Mouse (Mus musculus): ENCODE measurements around the gene Gm49450. TPM values are rescaled to one million over a fixed set of nuclear protein-coding genes. Genes with fewer than 3 reads are reported as not detected.

The Gm49450 gene
- polyA plus RNA-seq (2014; fragmentation: Nextera tagmentation; extraction: Ambion mirVana): not detected in 2 replicates

DNA sequence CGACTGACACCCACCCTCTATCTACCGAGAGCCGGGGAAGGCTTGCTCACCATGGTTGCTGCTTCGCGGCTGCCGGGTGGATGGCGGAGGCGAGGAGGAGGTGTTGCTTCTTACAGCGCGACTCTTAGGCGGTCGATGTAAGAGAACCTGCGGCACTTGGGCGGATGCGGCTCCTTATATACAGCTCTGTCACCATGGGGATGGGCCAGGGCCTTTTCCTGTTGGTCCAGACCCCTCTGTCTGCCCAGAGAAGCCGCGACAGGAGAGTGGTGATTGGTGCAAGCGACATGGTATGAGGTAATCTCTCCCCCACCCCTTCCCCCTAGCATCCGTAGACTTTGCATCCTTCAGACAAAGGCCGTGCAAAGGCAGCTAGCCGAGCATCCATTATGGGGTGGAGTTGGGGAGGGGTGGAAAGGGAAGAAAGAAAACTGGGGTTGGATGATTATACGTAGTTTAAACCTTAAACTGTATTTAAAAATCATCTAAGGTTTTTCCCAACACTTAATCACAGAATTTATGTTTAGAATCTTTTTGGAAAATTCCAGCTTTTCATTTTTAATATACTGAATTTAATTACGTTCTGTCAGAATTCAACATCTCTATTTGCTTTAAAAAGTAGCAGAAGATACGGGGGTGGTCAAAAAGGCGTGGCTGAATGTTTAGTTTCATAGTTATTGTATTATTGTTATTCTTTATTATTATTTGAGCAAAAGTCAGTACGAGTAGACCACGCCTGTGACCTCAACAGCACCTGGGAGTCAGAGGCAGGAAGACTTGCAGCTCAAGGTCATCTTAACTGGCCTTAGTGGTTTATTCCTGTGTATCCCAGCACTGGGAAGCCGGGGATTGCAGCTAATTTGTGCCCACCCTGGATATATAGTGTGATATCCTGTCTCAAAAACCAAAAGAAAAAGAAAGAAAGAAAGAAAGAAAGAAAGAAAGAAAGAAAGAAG, at the start of gene Gm49450, which contains the start of gene Tuba1a:
TSS of gene Gm49450 (minus strand) at position 151 of the 956 bp plus-strand sequence.
TSS of gene Tuba1a (minus strand) at position 303 of the 956 bp plus-strand sequence.
- WGBS: 6% methylated on average over 28 of the region's 28 CpGs
- Histone ChIP-seq H3K27me3 (ENCODE audit: control insufficient read depth, insufficient read depth, low read length) (no peaks in the 10 kb centered on the region), H3K9ac (replicated peaks; ENCODE audit: low read depth, low read length) (peak within 1 kb of the TSS; percentile 63), H3K27ac (ENCODE audit: low read length) (peak within 1 kb of the TSS; percentile 91), H3K4me1 (ENCODE audit: control insufficient read depth, insufficient read depth, low read length) (no peaks in the 10 kb centered on the region), H3K9me3 (ENCODE audit: control insufficient read depth, low read depth, low read length) (no peaks in the 10 kb centered on the region), H3K4me3 (ENCODE audit: low read depth, low read length) (peak within 1 kb of the TSS; percentile 66), H3K36me3 (ENCODE audit: control insufficient read depth, insufficient read depth, low read length) (no peaks in the 10 kb centered on the region; the same call in 1 of the 2 replicates), H3K4me2 (replicated peaks; ENCODE audit: low read depth, low read length) (peak within 1 kb of the TSS; percentile 61)
- ATAC-seq (ENCODE audit: insufficient number of reproducible peaks, insufficient read depth, low FRiP score, low read depth): peak; percentile 98

DNA sequence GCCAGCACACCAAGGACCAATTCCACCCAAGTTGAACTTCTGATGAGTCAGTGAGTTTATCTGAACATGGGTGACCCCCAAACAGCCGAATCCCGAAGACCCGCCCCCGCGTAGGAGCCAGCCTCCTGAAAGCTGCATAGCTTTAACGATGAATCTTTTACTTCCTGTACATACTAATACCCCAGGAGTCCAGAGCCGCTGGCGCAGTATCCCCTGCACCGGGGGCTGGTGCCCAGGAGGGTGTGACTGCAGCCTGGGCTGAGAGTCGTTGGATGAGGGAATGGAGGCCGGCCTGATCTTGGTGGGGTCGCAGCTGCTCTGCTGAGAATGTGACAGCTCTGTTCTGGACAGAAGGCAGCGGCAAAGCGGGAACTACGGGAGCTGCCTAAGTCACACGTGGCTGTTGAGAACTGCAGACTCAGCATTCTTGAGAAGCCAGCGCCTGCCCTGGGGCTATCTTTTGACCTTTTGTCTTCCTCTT, 48.1 kb upstream of the Gm49450 start:
- Histone ChIP-seq H3K27ac (ENCODE audit: low read length) (no peak overlapping the region; the same call in 1 of the 2 replicates), H3K27me3 (ENCODE audit: control insufficient read depth, insufficient read depth, low read length) (peaks cover 3% of the 10 kb centered on the region; the same call in 1 of the 2 replicates), H3K4me3 (ENCODE audit: low read depth, low read length) (no peak overlapping the region), H3K9me3 (ENCODE audit: control insufficient read depth, low read depth, low read length) (no peaks in the 10 kb centered on the region), H3K9ac (replicated peaks; ENCODE audit: low read depth, low read length) (no peak overlapping the region; the same call in 1 of the 2 replicates), H3K4me2 (replicated peaks; ENCODE audit: low read depth, low read length) (peak overlapping the region; percentile 48), H3K4me1 (ENCODE audit: control insufficient read depth, insufficient read depth, low read length) (peaks cover 7% of the 10 kb centered on the region; the same call in 1 of the 2 replicates), H3K36me3 (ENCODE audit: control insufficient read depth, insufficient read depth, low read length) (no peaks in the 10 kb centered on the region)
- WGBS: 9% methylated on average over 17 of the region's 17 CpGs
- 0 out of 2 replicates have a peak, but pooled peaks have one; percentile 47 for ATAC-seq (ENCODE audit: insufficient number of reproducible peaks, insufficient read depth, low FRiP score, low read depth)

DNA sequence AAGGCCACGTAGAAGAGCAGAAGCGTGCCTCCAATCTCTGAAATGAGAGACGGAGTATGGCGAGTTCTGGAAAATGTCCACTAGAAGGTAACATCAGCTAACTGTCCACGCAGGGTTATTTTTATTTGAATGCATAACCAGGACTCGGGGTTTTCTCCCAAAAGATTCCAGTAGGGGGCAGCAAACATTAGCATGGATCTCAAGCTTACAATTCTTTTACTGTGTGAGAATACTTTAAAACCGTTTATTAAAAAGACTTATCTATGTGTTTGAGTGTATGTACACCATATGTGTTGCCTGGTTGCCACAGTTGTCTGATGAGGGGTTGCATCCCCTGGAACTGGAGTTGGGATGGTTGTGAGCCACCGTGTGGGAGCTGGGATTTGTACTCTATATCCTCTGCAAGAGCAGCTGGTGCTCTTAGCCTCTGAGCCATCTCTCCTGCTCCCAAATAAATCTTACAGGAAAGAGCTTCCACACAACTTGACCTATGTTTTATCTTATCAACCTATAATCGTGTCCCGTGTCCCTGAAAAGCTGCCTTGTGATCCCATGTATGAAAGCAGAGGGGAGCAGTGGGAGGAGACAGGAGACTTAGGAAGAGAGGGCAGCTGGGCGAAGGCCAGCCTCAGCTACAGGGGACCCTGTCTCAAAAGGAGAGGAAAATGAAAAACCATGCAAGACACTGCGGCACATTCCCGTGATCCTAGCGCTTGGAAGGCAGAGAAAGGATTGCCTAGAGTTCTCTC, 47.4 kb upstream of the Gm49450 start:
- no peak overlapping the region for H3K4me3 ChIP-seq (ENCODE audit: low read depth, low read length)
- no peak overlapping the region for H3K9ac ChIP-seq (replicated peaks; ENCODE audit: low read depth, low read length)
- no peaks in the 10 kb centered on the region for H3K36me3 ChIP-seq (ENCODE audit: control insufficient read depth, insufficient read depth, low read length)
- H3K9me3 ChIP-seq (ENCODE audit: control insufficient read depth, low read depth, low read length): no peaks in the 10 kb centered on the region
- H3K27ac ChIP-seq (ENCODE audit: low read length): 0 out of 2 replicates have a peak overlapping the region, but pooled peaks have one; percentile 33
- 32% methylated on average over 14 of the region's 14 CpGs for WGBS
- no peak for ATAC-seq (ENCODE audit: insufficient number of reproducible peaks, insufficient read depth, low FRiP score, low read depth)
- H3K4me1 ChIP-seq (ENCODE audit: control insufficient read depth, insufficient read depth, low read length): peaks cover 7% of the 10 kb centered on the region; the same call in 1 of the 2 replicates
- peaks cover 3% of the 10 kb centered on the region; the same call in 1 of the 2 replicates for H3K27me3 ChIP-seq (ENCODE audit: control insufficient read depth, insufficient read depth, low read length)
- peak overlapping the region; percentile 48; the same call in 1 of the 2 replicates for H3K4me2 ChIP-seq (replicated peaks; ENCODE audit: low read depth, low read length)

DNA sequence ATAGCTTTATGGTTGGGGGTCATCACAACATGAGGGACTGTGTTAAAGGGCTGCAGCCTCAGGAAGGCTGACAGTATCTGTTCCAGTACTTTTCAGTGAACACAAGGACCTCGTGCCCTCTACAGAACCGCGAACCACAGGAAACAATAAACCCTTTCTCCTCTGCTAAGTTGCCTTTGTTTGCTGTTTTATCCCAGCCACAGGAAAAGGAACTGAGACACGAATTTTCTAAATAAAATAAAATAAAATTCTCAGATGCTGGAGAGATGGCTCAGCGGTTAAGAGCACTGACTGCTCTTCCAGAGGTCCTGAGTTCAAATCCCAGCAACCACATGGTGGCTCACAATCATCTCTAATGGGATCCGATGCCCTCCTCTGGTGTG, 45.4 kb upstream of the Gm49450 start:
- 49% methylated on average over 6 of the region's 6 CpGs for WGBS
- Histone ChIP-seq H3K4me2 (replicated peaks; ENCODE audit: low read depth, low read length) (no peak overlapping the region), H3K4me1 (ENCODE audit: control insufficient read depth, insufficient read depth, low read length) (peaks cover 7% of the 10 kb centered on the region; the same call in 1 of the 2 replicates), H3K4me3 (ENCODE audit: low read depth, low read length) (no peak overlapping the region), H3K9ac (replicated peaks; ENCODE audit: low read depth, low read length) (no peak overlapping the region), H3K9me3 (ENCODE audit: control insufficient read depth, low read depth, low read length) (no peaks in the 10 kb centered on the region), H3K36me3 (ENCODE audit: control insufficient read depth, insufficient read depth, low read length) (no peaks in the 10 kb centered on the region), H3K27ac (ENCODE audit: low read length) (no peak overlapping the region), H3K27me3 (ENCODE audit: control insufficient read depth, insufficient read depth, low read length) (peaks cover 3% of the 10 kb centered on the region; the same call in 1 of the 2 replicates)
- ATAC-seq (ENCODE audit: insufficient number of reproducible peaks, insufficient read depth, low FRiP score, low read depth): no peak

DNA sequence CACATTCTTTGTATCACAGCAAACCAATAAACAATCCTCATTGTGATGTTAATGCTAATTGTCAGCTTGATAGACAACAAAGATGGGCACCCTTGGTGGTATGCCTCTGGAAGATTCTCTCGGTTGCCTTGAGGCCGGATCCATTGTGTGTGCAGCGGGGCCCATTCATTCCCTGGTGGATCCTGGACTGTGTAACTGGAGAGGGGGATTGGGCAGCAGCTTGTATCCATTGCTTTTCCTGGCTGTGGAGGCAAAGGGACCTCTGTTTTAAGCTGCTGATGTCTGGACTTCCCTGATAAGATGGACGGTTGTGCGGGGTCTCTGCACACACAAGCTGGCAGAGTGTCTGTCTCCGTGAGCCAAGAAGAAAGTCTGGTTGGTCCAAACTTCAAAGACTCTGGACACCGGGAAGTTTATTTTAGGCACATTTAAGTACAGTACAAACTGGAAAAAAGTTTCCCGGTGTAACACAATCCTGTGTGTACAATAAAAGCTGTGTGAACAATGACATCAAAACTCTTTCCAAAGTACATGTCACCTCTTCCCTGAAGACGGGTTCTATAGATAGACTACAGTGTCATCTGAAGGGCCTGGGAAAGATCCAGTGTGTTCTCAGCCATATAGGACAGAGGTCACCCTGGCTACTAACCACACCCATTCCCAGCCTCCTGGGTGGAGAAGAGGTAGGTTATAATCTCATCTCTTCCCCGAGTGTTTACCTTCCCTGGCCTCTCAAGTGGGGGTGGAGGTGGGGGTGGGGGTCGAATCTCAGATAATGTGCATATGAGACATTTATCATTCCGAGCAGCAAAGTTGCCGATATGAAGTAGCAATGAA, 44.8 kb upstream of the Gm49450 start:
- H3K9me3 ChIP-seq (ENCODE audit: control insufficient read depth, low read depth, low read length): no peaks in the 10 kb centered on the region
- no peak for ATAC-seq (ENCODE audit: insufficient number of reproducible peaks, insufficient read depth, low FRiP score, low read depth)
- no peak overlapping the region for H3K4me3 ChIP-seq (ENCODE audit: low read depth, low read length)
- no peak overlapping the region for H3K4me2 ChIP-seq (replicated peaks; ENCODE audit: low read depth, low read length)
- peaks cover 3% of the 10 kb centered on the region; the same call in 1 of the 2 replicates for H3K27me3 ChIP-seq (ENCODE audit: control insufficient read depth, insufficient read depth, low read length)
- peaks cover 10% of the 10 kb centered on the region; the same call in 1 of the 2 replicates for H3K4me1 ChIP-seq (ENCODE audit: control insufficient read depth, insufficient read depth, low read length)
- H3K9ac ChIP-seq (replicated peaks; ENCODE audit: low read depth, low read length): no peak overlapping the region
- no peaks in the 10 kb centered on the region for H3K36me3 ChIP-seq (ENCODE audit: control insufficient read depth, insufficient read depth, low read length)
- no peak overlapping the region for H3K27ac ChIP-seq (ENCODE audit: low read length)
- 34% methylated on average over 13 of the region's 13 CpGs for WGBS

DNA sequence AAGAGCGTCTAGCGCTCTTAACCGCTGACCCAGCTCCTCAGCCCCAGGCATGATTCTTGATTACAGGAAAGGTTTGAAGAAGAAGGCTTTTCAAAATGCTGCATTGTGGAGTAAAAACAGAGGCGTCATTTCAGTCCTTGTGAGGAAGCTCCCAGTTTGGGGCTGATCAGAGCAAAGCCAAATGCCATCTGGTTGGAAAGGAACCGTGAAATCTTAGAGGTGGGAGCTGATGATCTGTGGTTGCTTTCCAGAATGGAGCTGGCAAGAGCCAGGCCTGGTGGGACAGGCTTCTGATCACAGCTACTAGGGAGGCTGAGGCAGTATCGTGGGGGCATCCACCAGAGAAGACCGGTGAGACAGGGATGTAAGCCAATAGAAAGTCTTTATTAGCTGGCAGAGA, 43.5 kb upstream of the Gm49450 start:
- no peak overlapping the region for H3K9ac ChIP-seq (replicated peaks; ENCODE audit: low read depth, low read length)
- 78% methylated on average over 7 of the region's 7 CpGs for WGBS
- H3K4me1 ChIP-seq (ENCODE audit: control insufficient read depth, insufficient read depth, low read length): peaks cover 14% of the 10 kb centered on the region
- no peak overlapping the region for H3K4me3 ChIP-seq (ENCODE audit: low read depth, low read length)
- no peaks in the 10 kb centered on the region for H3K27me3 ChIP-seq (ENCODE audit: control insufficient read depth, insufficient read depth, low read length)
- no peaks in the 10 kb centered on the region for H3K9me3 ChIP-seq (ENCODE audit: control insufficient read depth, low read depth, low read length)
- H3K27ac ChIP-seq (ENCODE audit: low read length): no peak overlapping the region
- ATAC-seq (ENCODE audit: insufficient number of reproducible peaks, insufficient read depth, low FRiP score, low read depth): no peak
- no peak overlapping the region for H3K4me2 ChIP-seq (replicated peaks; ENCODE audit: low read depth, low read length)
- no peaks in the 10 kb centered on the region for H3K36me3 ChIP-seq (ENCODE audit: control insufficient read depth, insufficient read depth, low read length)

DNA sequence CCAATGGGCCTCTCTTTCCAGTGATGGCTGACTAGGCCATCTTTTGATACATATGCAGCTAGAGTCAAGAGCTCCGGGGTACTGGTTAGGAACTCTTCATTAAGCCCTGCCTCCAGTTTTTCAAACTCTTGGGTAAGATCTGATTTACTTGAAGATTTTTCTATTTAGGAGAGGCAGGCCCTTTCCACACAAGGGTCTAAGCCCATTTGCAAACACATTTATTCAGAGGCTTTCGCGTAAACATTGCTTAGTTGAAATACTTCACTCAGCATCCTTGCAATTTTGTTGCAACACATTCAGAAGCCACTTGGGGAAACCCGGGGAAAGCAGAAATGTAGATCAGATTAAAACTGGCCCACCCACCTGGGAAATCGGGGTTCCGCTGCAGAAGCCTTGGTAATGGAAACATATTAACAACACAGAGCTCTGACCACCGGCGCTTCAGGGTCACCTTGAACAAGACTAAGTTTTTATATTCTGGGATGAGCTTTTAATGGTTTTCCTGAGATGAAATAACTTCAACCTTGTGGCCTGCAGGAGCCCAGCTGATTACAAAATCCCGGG, 41.7 kb upstream of the Gm49450 start:
- H3K27ac ChIP-seq (ENCODE audit: low read length): no peak overlapping the region
- H3K4me2 ChIP-seq (replicated peaks; ENCODE audit: low read depth, low read length): no peak overlapping the region
- no peaks in the 10 kb centered on the region for H3K9me3 ChIP-seq (ENCODE audit: control insufficient read depth, low read depth, low read length)
- H3K27me3 ChIP-seq (ENCODE audit: control insufficient read depth, insufficient read depth, low read length): no peaks in the 10 kb centered on the region
- no peak overlapping the region for H3K9ac ChIP-seq (replicated peaks; ENCODE audit: low read depth, low read length)
- H3K36me3 ChIP-seq (ENCODE audit: control insufficient read depth, insufficient read depth, low read length): no peaks in the 10 kb centered on the region
- 76% methylated on average over 9 of the region's 9 CpGs for WGBS
- peaks cover 24% of the 10 kb centered on the region for H3K4me1 ChIP-seq (ENCODE audit: control insufficient read depth, insufficient read depth, low read length)
- no peak overlapping the region for H3K4me3 ChIP-seq (ENCODE audit: low read depth, low read length)
- no peak for ATAC-seq (ENCODE audit: insufficient number of reproducible peaks, insufficient read depth, low FRiP score, low read depth)
